Mouse (Mus musculus) neural tube, embryonic 15.5 days (tissue): ENCODE measurements around the gene Azgp1. TPM values are rescaled to one million over a fixed set of nuclear protein-coding genes. Genes with fewer than 3 reads are reported as not detected.
"Not testable (repeated sequence)": the region's sequence is repeated elsewhere in the genome, so short reads cannot be mapped to it uniquely, and the experiment has no call there.

Source experiments
- ATAC-seq: fragments of 200-750 bp; cut with Nextera tagmentation; 2 replicates; pipeline ENCODE4 v1.8.0; 2017; ENCODE audit warnings: mild to moderate bottlenecking, moderate TSS enrichment, moderate library complexity; ENCODE audit not compliant: low FRiP score
- H3K27ac ChIP-seq: fragments of 300-500 bp; sonication (generic); replicated peaks from 2 replicates; pipeline ENCODE4 v1.5.1; 2015; ENCODE audit warnings: mild to moderate bottlenecking, inconsistent platforms
- H3K27me3 ChIP-seq: fragments of 300-500 bp; sonication (generic); replicated peaks from 2 replicates; pipeline ENCODE4 v1.6.1; 2015; ENCODE audit warnings: inconsistent platforms
- H3K36me3 ChIP-seq: fragments of 300-500 bp; sonication (generic); 2 replicates; pipeline ENCODE4 v1.6.1; 2015; ENCODE audit warnings: inconsistent platforms
- H3K4me1 ChIP-seq: fragments of 300-500 bp; sonication (generic); 2 replicates; pipeline ENCODE4 v1.6.1; 2015; ENCODE audit warnings: inconsistent platforms
- H3K4me2 ChIP-seq: fragments of 300-500 bp; sonication (generic); 2 replicates; pipeline ENCODE4 v1.6.1; 2015; ENCODE audit warnings: inconsistent platforms, mild to moderate bottlenecking, moderate library complexity
- H3K4me3 ChIP-seq: fragments of 300-500 bp; sonication (generic); replicated peaks from 2 replicates; pipeline ENCODE4 v1.5.1; 2015; ENCODE audit warnings: mild to moderate bottlenecking, inconsistent platforms
- H3K9ac ChIP-seq: fragments of 300-500 bp; sonication (generic); replicated peaks from 2 replicates; pipeline ENCODE4 v1.6.1; 2015; ENCODE audit warnings: mild to moderate bottlenecking, inconsistent platforms
- H3K9me3 ChIP-seq: fragments of 300-500 bp; sonication (generic); replicated peaks from 2 replicates; pipeline ENCODE4 v1.6.1; 2016; ENCODE audit warnings: inconsistent platforms
- WGBS: fragments of 180-500 bp; shearing (Covaris S2); methylation state at CpG from one replicate; pipeline ENCODE4 v1.1.7; 2015; ENCODE audit warnings: mixed read lengths; 5-methylcytosine and 5-hydroxymethylcytosine counted together
- polyA plus RNA-seq: library from polyadenylated mRNA; unstranded; fragments of >200 nt; fragmentation: Nextera tagmentation; extraction: Ambion mirVana; gene quantifications from 2 replicates; pipeline ENCODE4 v1.2.1, GENCODE M21; 2015

The Azgp1 gene
- not detected in 2 replicates for polyA plus RNA-seq

DNA sequence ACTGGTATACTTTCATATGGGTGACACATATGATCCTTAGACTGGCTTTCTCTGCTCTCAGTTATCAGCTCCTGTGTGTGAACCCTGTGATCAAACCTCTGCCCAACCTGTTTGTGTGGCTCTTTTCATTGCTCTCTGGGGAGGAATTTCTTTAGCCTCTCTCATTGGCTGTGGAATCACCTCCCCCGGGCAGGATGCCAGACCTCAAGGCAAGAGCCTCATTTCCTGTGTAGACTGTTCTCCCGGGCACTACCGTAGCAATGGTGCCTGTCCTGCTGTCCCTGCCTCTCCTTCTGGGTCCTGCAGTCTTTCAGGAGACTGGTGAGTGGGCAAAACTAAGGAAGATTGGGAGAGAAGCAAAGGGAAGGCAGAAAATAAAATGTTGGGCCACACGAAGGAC is at the start of gene Azgp1:
Gene Azgp1, plus strand, starts transcription at position 221 of the 400 bp plus-strand sequence.
- no peak within 1 kb of the TSS for H3K27ac ChIP-seq
- no peak within 1 kb of the TSS for H3K4me2 ChIP-seq
- H3K4me1 ChIP-seq, result no peaks in the 10 kb centered on the region
- WGBS, result 89% methylated on average over 4 of the region's 4 CpGs
- H3K9me3 ChIP-seq, result no peaks in the 10 kb centered on the region
- H3K36me3 ChIP-seq, result no peaks in the 10 kb centered on the region
- no peak within 1 kb of the TSS for H3K9ac ChIP-seq
- no peak for ATAC-seq
- H3K27me3 ChIP-seq, result no peaks in the 10 kb centered on the region
- H3K4me3 ChIP-seq, result no peak within 1 kb of the TSS

DNA sequence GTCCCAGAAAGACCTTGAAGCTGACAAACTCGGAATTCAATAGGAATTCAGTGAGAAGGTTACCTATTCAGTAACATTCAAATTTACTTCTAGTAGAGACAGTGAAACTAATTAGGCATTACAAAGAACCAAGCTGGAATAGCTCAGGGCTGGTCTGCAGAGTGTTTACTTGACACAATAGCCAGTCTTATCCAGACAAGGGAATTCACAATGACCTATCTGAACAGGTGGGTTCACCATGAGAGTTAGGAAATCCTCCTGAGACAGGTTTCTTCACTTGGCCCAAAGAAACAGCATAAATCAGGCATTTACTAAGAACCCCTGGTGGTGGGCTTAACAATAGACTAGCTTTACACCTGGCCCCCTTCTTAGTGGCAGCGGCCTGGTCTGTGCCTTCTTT is 47.4 kb upstream of the Azgp1 start:
- ATAC-seq, H3K9ac ChIP-seq, H3K27me3 ChIP-seq, H3K4me2 ChIP-seq, H3K4me3 ChIP-seq, H3K9me3 ChIP-seq, H3K27ac ChIP-seq, H3K36me3 ChIP-seq, H3K4me1 ChIP-seq: not testable (repeated sequence)
- 77% methylated on average over 2 of the region's 2 CpGs for WGBS

- no peak for ATAC-seq
- Histone ChIP-seq H3K27me3 (no peaks in the 10 kb centered on the region), H3K36me3 (no peaks in the 10 kb centered on the region), H3K4me2 (no peak overlapping the region), H3K27ac (no peak overlapping the region), H3K9me3 (no peaks in the 10 kb centered on the region), H3K9ac (no peak overlapping the region), H3K4me3 (no peak overlapping the region), H3K4me1 (no peaks in the 10 kb centered on the region)
- WGBS, result 95% methylated on average over 2 of the region's 2 CpGs
These were observed 44.8 kb upstream of the Azgp1 start for GRCm38 (mm10) chr5:137936486-137936885.

GRCm38 (mm10) chr5:137937238-137937637 is 44.1 kb upstream of the Azgp1 start:
- no peak overlapping the region for H3K27ac ChIP-seq
- H3K9me3 ChIP-seq, result no peaks in the 10 kb centered on the region
- no peaks in the 10 kb centered on the region for H3K27me3 ChIP-seq
- no peak overlapping the region for H3K4me2 ChIP-seq
- ATAC-seq, result no peak
- no peak overlapping the region for H3K4me3 ChIP-seq
- H3K36me3 ChIP-seq, result no peaks in the 10 kb centered on the region
- H3K9ac ChIP-seq, result no peak overlapping the region
- H3K4me1 ChIP-seq, result no peaks in the 10 kb centered on the region
- whole genome bisulfite sequencing, result 68% methylated on average over 4 of the region's 4 CpGs

DNA sequence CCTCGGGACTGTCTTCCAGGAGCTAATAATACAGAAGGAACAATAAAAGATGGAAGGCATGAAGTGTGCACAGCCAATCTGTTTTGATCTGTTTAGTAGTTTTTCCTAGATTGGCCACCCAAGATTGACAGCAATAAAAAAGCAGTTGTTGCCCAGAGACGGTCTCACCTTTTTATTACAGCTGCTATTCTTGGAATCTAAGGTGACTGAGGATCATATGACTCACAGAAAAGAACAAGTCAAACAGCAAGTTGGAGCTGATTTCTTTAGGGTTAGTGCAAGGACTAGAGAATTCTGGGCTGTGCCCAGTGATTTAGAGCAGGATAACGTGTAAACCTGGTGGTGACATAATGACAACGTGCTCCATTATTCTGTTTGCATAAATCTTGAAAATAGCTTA is 40.4 kb upstream of the Azgp1 start:
- WGBS, result 79% methylated on average over 4 of the region's 4 CpGs

GRCm38 (mm10) chr5:137943133-137943532 is 38.2 kb upstream of the Azgp1 start:
- no peaks in the 10 kb centered on the region for H3K27me3 ChIP-seq
- 82% methylated on average over 1 of the region's 1 CpGs for WGBS
- no peak overlapping the region for H3K4me2 ChIP-seq
- H3K9ac ChIP-seq, result no peak overlapping the region
- H3K4me3 ChIP-seq, result no peak overlapping the region
- no peaks in the 10 kb centered on the region for H3K36me3 ChIP-seq
- no peaks in the 10 kb centered on the region for H3K9me3 ChIP-seq
- H3K4me1 ChIP-seq, result no peaks in the 10 kb centered on the region
- no peak for ATAC-seq
- H3K27ac ChIP-seq, result no peak overlapping the region

More for the DNA sequence above, 40.4 kb upstream of the Azgp1 start:
- H3K9ac ChIP-seq, result no peak overlapping the region
- ATAC-seq, result no peak
- no peak overlapping the region for H3K4me2 ChIP-seq
- no peaks in the 10 kb centered on the region for H3K36me3 ChIP-seq
- no peak overlapping the region for H3K4me3 ChIP-seq
- H3K4me1 ChIP-seq, result no peaks in the 10 kb centered on the region
- no peaks in the 10 kb centered on the region for H3K9me3 ChIP-seq
- no peak overlapping the region for H3K27ac ChIP-seq
- no peaks in the 10 kb centered on the region for H3K27me3 ChIP-seq

DNA sequence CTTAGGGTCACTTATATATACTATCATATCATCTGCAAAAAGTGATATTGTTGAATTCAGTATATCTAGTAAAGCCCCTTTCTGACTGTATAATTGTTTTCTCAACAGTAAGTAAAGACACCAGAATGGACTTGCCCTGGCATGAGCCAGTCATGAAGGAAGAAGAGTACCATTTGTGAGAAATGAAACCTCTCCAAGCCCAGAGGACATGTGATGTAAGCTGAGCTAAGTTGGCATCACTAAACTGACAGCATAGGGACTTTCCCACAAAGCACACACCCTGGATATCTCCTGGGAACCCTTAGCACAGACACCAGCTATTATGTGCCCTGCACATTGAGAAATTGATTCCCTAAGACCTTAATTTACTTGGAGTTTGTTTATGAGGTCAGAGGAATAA is 34.0 kb upstream of the Azgp1 start:
- no peak overlapping the region for H3K9ac ChIP-seq

DNA sequence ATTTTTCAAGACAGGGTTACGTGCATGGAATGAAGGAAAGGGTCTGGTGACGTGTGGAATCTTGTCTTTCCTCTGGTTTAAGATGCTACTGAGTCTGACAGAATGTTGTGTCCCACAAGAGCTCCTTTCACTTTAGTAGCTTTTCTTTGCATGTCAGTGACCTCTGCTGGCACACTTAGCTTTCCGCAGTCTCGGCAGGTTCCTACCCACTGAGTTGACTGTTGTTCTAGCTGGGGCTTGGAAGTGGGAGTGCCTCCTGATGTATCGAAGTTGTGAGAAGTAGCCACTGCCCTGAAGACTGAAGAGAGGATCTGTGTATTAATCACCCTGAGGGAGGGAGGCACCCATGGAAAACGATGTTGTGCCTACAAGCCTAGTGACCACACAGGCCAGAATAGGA is 30.1 kb upstream of the Azgp1 start:
- Histone ChIP-seq H3K4me3 (no peak overlapping the region), H3K27ac (no peak overlapping the region), H3K27me3 (no peaks in the 10 kb centered on the region), H3K9ac (no peak overlapping the region), H3K9me3 (no peaks in the 10 kb centered on the region), H3K4me1 (no peaks in the 10 kb centered on the region), H3K4me2 (no peak overlapping the region), H3K36me3 (no peaks in the 10 kb centered on the region)
- WGBS, result 53% methylated on average over 6 of the region's 6 CpGs
- ATAC-seq, result no peak

More for the DNA sequence above, 34.0 kb upstream of the Azgp1 start:
- no peaks in the 10 kb centered on the region for H3K36me3 ChIP-seq
- no peak overlapping the region for H3K27ac ChIP-seq
- no peaks in the 10 kb centered on the region for H3K9me3 ChIP-seq
- H3K4me1 ChIP-seq, result no peaks in the 10 kb centered on the region
- no peak overlapping the region for H3K4me2 ChIP-seq
- no peak overlapping the region for H3K4me3 ChIP-seq
- no peak for ATAC-seq
- no peaks in the 10 kb centered on the region for H3K27me3 ChIP-seq

DNA sequence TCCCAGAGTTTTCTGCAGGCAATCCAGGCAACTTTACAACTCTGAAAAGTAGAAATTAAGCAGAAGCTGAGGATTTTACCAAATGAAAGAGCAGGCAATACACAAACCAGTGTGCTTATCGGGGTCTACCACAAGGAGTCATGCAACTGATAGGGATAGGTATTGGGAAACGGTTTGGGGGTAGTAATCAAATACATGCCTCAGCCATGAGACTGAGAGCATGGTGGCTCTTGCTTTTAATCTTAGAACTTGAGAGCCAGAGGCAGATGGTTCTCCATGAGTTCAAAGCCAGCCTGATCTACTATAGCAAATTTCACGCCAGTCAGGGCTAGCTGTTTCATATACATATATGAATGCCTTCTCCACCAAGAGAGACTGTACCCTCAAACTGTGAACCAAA is 24.9 kb upstream of the Azgp1 start:
- no peak overlapping the region for H3K4me3 ChIP-seq
- ATAC-seq, result no peak
- H3K4me2 ChIP-seq, result no peak overlapping the region
- no peak overlapping the region for H3K9ac ChIP-seq
- no peaks in the 10 kb centered on the region for H3K36me3 ChIP-seq
- H3K27me3 ChIP-seq, result no peaks in the 10 kb centered on the region
- WGBS, result 90% methylated on average over 3 of the region's 3 CpGs
- H3K27ac ChIP-seq, result no peak overlapping the region
- no peaks in the 10 kb centered on the region for H3K9me3 ChIP-seq
- no peaks in the 10 kb centered on the region for H3K4me1 ChIP-seq

DNA sequence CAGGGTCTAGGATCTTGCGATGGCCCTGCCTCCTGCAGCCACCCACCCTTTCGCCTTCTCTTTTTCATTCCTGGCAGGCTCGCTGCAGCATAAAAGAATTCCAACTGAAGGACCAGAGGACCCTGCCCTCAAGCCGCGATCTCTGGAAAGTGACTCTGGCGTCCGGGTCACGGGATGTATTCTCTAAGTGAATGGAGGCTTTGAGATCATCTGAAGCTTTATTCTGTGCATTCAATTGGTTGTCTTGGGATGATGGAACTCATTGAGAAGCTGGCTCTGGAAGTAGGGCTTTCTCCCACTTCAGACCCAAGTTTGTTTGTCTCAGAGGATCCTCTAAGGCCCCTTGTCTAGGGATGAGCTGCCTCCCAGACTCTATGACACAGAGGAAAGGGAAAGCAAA is 18.4 kb upstream of the Azgp1 start, which contains the start of gene Gjc3:
Gene Gjc3, minus strand, starts transcription at position 154 of the 400 bp plus-strand sequence.
- no peaks in the 10 kb centered on the region for H3K36me3 ChIP-seq
- no peak within 1 kb of the TSS for H3K27ac ChIP-seq
- H3K4me2 ChIP-seq, result no peak within 1 kb of the TSS
- no peaks in the 10 kb centered on the region for H3K9me3 ChIP-seq
- no peaks in the 10 kb centered on the region for H3K4me1 ChIP-seq
- no peak within 1 kb of the TSS for H3K4me3 ChIP-seq
- 68% methylated on average over 8 of the region's 8 CpGs for WGBS
- ATAC-seq, result no peak
- H3K9ac ChIP-seq, result no peak within 1 kb of the TSS
- no peaks in the 10 kb centered on the region for H3K27me3 ChIP-seq

DNA sequence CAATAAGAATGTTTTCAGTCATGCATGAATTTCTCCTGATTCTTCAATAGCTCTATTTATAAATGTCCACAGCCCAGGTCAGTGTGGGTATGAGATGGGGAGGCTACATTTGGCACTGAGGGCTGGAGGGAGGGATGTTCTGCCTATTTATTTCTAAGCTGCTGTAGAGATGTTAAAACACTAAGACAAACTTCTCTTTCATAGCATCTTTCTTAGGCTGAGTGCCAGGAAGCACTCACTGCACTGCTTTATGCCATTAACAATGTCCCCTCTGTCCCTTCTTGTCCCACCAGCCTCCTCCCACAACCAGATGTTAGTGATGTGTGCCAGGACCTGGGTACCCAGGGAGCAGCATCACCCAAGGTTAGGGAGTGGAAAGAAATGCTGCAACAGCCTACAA is 14.8 kb upstream of the Azgp1 start:
- no peaks in the 10 kb centered on the region for H3K36me3 ChIP-seq
- no peak for ATAC-seq
- no peaks in the 10 kb centered on the region for H3K4me1 ChIP-seq
- H3K9ac ChIP-seq, result no peak overlapping the region
- H3K27ac ChIP-seq, result no peak overlapping the region
- no peak overlapping the region for H3K4me3 ChIP-seq
- no peaks in the 10 kb centered on the region for H3K27me3 ChIP-seq
- no peak overlapping the region for H3K4me2 ChIP-seq
- H3K9me3 ChIP-seq, result no peaks in the 10 kb centered on the region

DNA sequence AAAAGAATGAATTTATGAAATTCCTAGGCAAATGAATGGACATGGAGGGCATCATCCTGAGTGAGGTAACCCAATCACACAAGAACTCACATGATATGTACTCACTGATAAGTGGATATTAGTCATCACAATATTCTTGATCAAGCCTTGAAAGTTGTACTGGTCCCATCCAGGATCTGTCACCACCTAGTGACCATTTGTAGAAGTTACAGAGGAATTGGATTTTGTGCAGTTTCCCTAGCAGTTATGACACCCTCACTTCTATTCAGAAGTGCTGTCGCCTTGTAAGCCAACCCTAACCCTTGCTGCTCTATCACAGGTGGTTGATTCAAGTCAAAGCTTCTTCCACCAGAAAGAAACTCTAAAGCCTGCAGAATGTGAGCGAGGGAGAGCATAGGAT is 8.2 kb upstream of the Azgp1 start:
- H3K4me3 ChIP-seq, result no peak overlapping the region
- no peaks in the 10 kb centered on the region for H3K36me3 ChIP-seq
- no peak for ATAC-seq
- H3K9me3 ChIP-seq, result no peaks in the 10 kb centered on the region
- 76% methylated on average over 2 of the region's 2 CpGs for WGBS
- no peaks in the 10 kb centered on the region for H3K4me1 ChIP-seq
- no peak overlapping the region for H3K9ac ChIP-seq
- H3K27ac ChIP-seq, result no peak overlapping the region
- H3K27me3 ChIP-seq, result 0 out of 2 replicates have a peak, but pooled peaks cover 2% of the 10 kb centered on the region
- H3K4me2 ChIP-seq, result no peak overlapping the region

- H3K36me3 ChIP-seq, result no peaks in the 10 kb centered on the region
- H3K27ac ChIP-seq, result no peak overlapping the region
- H3K4me2 ChIP-seq, result no peak overlapping the region
- 0 out of 2 replicates have a peak, but pooled peaks cover 2% of the 10 kb centered on the region for H3K27me3 ChIP-seq
- H3K4me1 ChIP-seq, result no peaks in the 10 kb centered on the region
- H3K9me3 ChIP-seq, result no peaks in the 10 kb centered on the region
- H3K4me3 ChIP-seq, result no peak overlapping the region
- no peak overlapping the region for H3K9ac ChIP-seq
- WGBS, result 59% methylated on average over 3 of the region's 3 CpGs
- ATAC-seq, result no peak
These were observed 7.6 kb upstream of the Azgp1 start for GRCm38 (mm10) chr5:137973738-137974137.
